Mouse (Mus musculus): ENCODE measurements around the gene Kcnab1. TPM values are rescaled to one million over a fixed set of nuclear protein-coding genes. Genes with fewer than 3 reads are reported as not detected.

Gene Kcnab1
- polyA plus RNA-seq, 1 experiment from 2014 or later: 10.3 TPM

GRCm38 (mm10) chr3:65129625-65130024 lies 20.4 kb downstream of the Kcnab1 start:
- no peaks in the 10 kb centered on the region for H3K4me1 ChIP-seq (ENCODE audit: control insufficient read depth, insufficient read depth, low read length)
- no peaks in the 10 kb centered on the region for H3K27me3 ChIP-seq (ENCODE audit: control insufficient read depth, insufficient read depth, low read length)
- no peak overlapping the region for H3K27ac ChIP-seq (ENCODE audit: low read depth, low read length)
- no peaks in the 10 kb centered on the region for H3K9me3 ChIP-seq (ENCODE audit: control insufficient read depth, low read length)
- ATAC-seq (ENCODE audit: low FRiP score) (no peak), DNase-seq (ENCODE audit: low spot score, missing footprints) (no peak)
- 89% methylated on average over 1 of the region's 1 CpGs for WGBS
- H3K4me3 ChIP-seq (ENCODE audit: low read depth, low read length): no peak overlapping the region
- H3K4me2 ChIP-seq: no peak overlapping the region
- H3K36me3 ChIP-seq (ENCODE audit: control insufficient read depth, insufficient read depth, low read length): no peaks in the 10 kb centered on the region
- no peak overlapping the region for H3K9ac ChIP-seq (ENCODE audit: low read length)

DNA sequence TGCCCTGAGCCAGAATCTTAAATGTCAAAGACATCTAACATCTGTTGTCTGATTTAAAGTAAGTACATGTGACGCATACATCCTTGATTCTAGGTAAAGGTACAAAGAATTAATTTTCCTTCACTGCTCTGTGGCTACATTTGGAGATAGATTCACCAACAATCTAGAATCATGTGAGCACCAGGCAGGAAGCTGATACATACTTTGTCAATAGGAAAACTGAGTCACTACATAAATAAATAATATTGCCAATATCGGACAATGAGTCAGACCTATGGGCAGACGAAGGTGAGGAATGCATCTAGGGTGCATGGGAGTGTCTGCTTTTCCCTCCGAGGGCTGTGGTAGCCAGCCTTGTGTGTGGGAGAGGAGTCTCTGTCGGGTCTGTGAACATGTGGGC lies 25.7 kb downstream of the Kcnab1 start:
- no peak overlapping the region for H3K9ac ChIP-seq (ENCODE audit: low read length)
- H3K27ac ChIP-seq (ENCODE audit: low read depth, low read length): no peak overlapping the region
- no peak overlapping the region for H3K4me2 ChIP-seq
- H3K27me3 ChIP-seq (ENCODE audit: control insufficient read depth, insufficient read depth, low read length): no peaks in the 10 kb centered on the region
- ATAC-seq (ENCODE audit: low FRiP score): no peak
- no peaks in the 10 kb centered on the region for H3K9me3 ChIP-seq (ENCODE audit: control insufficient read depth, low read length)
- H3K4me1 ChIP-seq (ENCODE audit: control insufficient read depth, insufficient read depth, low read length): no peaks in the 10 kb centered on the region
- WGBS: 75% methylated on average over 5 of the region's 5 CpGs
- H3K4me3 ChIP-seq (ENCODE audit: low read depth, low read length): no peak overlapping the region
- H3K36me3 ChIP-seq (ENCODE audit: control insufficient read depth, insufficient read depth, low read length): no peaks in the 10 kb centered on the region
- no peak for DNase-seq (ENCODE audit: low spot score, missing footprints)

DNA sequence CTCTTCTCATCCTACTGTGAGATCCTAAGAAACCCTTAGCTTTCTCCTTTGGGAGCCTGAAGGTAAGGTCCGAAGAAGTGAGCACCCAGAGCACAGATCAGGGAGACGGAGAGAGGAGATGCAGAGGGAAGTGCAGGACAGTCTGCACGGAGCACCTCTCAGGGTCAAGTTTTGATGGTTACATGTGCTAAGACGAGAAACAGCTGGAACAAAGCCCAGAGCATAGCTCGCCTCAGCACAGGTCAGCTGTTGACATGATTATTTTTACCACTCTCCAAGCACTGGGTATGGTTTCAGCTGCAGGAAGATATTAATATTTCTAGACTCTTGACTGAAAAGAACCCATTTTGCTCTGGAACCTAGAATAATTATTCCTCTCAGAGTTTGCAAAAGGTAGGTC lies 27.7 kb downstream of the Kcnab1 start:
- ATAC-seq (ENCODE audit: low FRiP score) (no peak), DNase-seq (ENCODE audit: low spot score, missing footprints) (no peak)
- 89% methylated on average over 5 of the region's 5 CpGs for WGBS
- Histone ChIP-seq H3K27ac (ENCODE audit: low read depth, low read length) (no peak overlapping the region), H3K9ac (ENCODE audit: low read length) (no peak overlapping the region), H3K4me3 (ENCODE audit: low read depth, low read length) (no peak overlapping the region), H3K27me3 (ENCODE audit: control insufficient read depth, insufficient read depth, low read length) (no peaks in the 10 kb centered on the region), H3K36me3 (ENCODE audit: control insufficient read depth, insufficient read depth, low read length) (no peaks in the 10 kb centered on the region), H3K9me3 (ENCODE audit: control insufficient read depth, low read length) (no peaks in the 10 kb centered on the region), H3K4me2 (no peak overlapping the region), H3K4me1 (ENCODE audit: control insufficient read depth, insufficient read depth, low read length) (no peaks in the 10 kb centered on the region)

- WGBS: 87% methylated on average over 3 of the region's 3 CpGs
- no peak overlapping the region for H3K9ac ChIP-seq (ENCODE audit: low read length)
- H3K4me2 ChIP-seq: no peak overlapping the region
- no peaks in the 10 kb centered on the region for H3K9me3 ChIP-seq (ENCODE audit: control insufficient read depth, low read length)
- H3K27me3 ChIP-seq (ENCODE audit: control insufficient read depth, insufficient read depth, low read length): no peaks in the 10 kb centered on the region
- H3K4me1 ChIP-seq (ENCODE audit: control insufficient read depth, insufficient read depth, low read length): no peaks in the 10 kb centered on the region
- no peak for DNase-seq (ENCODE audit: low spot score, missing footprints)
- H3K27ac ChIP-seq (ENCODE audit: low read depth, low read length): no peak overlapping the region
- no peak for ATAC-seq (ENCODE audit: low FRiP score)
- no peaks in the 10 kb centered on the region for H3K36me3 ChIP-seq (ENCODE audit: control insufficient read depth, insufficient read depth, low read length)
- H3K4me3 ChIP-seq (ENCODE audit: low read depth, low read length): no peak overlapping the region
These were observed 29.6 kb downstream of the Kcnab1 start for GRCm38 (mm10) chr3:65138739-65139138.

GRCm38 (mm10) chr3:65145152-65145551 lies 36.0 kb downstream of the Kcnab1 start:
- no peak for DNase-seq (ENCODE audit: low spot score, missing footprints)
- Histone ChIP-seq H3K27ac (ENCODE audit: low read depth, low read length) (no peak overlapping the region), H3K4me3 (ENCODE audit: low read depth, low read length) (no peak overlapping the region), H3K36me3 (ENCODE audit: control insufficient read depth, insufficient read depth, low read length) (no peaks in the 10 kb centered on the region), H3K9me3 (ENCODE audit: control insufficient read depth, low read length) (no peaks in the 10 kb centered on the region), H3K4me2 (no peak overlapping the region), H3K4me1 (ENCODE audit: control insufficient read depth, insufficient read depth, low read length) (peaks cover 3% of the 10 kb centered on the region; the same call in 1 of the 2 replicates), H3K27me3 (ENCODE audit: control insufficient read depth, insufficient read depth, low read length) (no peaks in the 10 kb centered on the region), H3K9ac (ENCODE audit: low read length) (no peak overlapping the region)
- peak; percentile 84 for ATAC-seq (ENCODE audit: low FRiP score)
- 15% methylated on average over 5 of the region's 5 CpGs for WGBS

DNA sequence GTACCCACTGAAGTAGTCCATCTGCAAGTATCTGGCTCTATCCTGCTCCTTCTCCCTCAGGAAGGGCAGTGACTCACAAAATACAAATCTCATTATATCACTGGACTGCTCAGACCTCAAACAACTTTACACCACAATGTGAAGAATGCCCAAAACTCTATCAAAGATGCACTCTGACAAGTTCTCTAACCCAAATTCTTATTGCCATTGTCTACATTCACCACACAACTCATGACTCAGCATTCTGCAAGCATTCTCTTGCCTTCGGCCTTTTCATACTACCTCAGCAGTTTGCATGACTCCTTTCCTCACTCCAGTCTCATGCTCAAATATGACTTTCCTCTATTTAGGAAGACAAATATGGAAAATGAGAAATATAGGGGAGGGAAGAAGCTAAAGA lies 42.6 kb downstream of the Kcnab1 start:
- WGBS: 85% methylated on average over 1 of the region's 1 CpGs
- no peak overlapping the region for H3K4me2 ChIP-seq

GRCm38 (mm10) chr3:65172964-65173363 lies 63.8 kb downstream of the Kcnab1 start:
- H3K9ac ChIP-seq (ENCODE audit: low read length): no peak overlapping the region
- DNase-seq (ENCODE audit: low spot score, missing footprints): no peak
- ATAC-seq (ENCODE audit: low FRiP score): no peak
- 82% methylated on average over 5 of the region's 5 CpGs for WGBS
- no peaks in the 10 kb centered on the region for H3K27me3 ChIP-seq (ENCODE audit: control insufficient read depth, insufficient read depth, low read length)
- H3K9me3 ChIP-seq (ENCODE audit: control insufficient read depth, low read length): no peaks in the 10 kb centered on the region
- no peak overlapping the region for H3K4me3 ChIP-seq (ENCODE audit: low read depth, low read length)
- H3K4me2 ChIP-seq: no peak overlapping the region
- H3K27ac ChIP-seq (ENCODE audit: low read depth, low read length): no peak overlapping the region
- no peaks in the 10 kb centered on the region for H3K4me1 ChIP-seq (ENCODE audit: control insufficient read depth, insufficient read depth, low read length)
- H3K36me3 ChIP-seq (ENCODE audit: control insufficient read depth, insufficient read depth, low read length): no peaks in the 10 kb centered on the region

More for the DNA sequence above, 42.6 kb downstream of the Kcnab1 start:
- no peak overlapping the region for H3K4me3 ChIP-seq (ENCODE audit: low read depth, low read length)
- no peaks in the 10 kb centered on the region for H3K9me3 ChIP-seq (ENCODE audit: control insufficient read depth, low read length)
- H3K27me3 ChIP-seq (ENCODE audit: control insufficient read depth, insufficient read depth, low read length): no peaks in the 10 kb centered on the region
- DNase-seq (ENCODE audit: low spot score, missing footprints) (no peak), ATAC-seq (ENCODE audit: low FRiP score) (no peak)
- H3K9ac ChIP-seq (ENCODE audit: low read length): no peak overlapping the region
- H3K36me3 ChIP-seq (ENCODE audit: control insufficient read depth, insufficient read depth, low read length): no peaks in the 10 kb centered on the region
- H3K4me1 ChIP-seq (ENCODE audit: control insufficient read depth, insufficient read depth, low read length): no peaks in the 10 kb centered on the region
- no peak overlapping the region for H3K27ac ChIP-seq (ENCODE audit: low read depth, low read length)

GRCm38 (mm10) chr3:65174564-65174963 lies 65.4 kb downstream of the Kcnab1 start:
- 79% methylated on average over 12 of the region's 12 CpGs for WGBS
- Histone ChIP-seq H3K36me3 (ENCODE audit: control insufficient read depth, insufficient read depth, low read length) (no peaks in the 10 kb centered on the region), H3K9ac (ENCODE audit: low read length) (no peak overlapping the region), H3K27me3 (ENCODE audit: control insufficient read depth, insufficient read depth, low read length) (no peaks in the 10 kb centered on the region), H3K27ac (ENCODE audit: low read depth, low read length) (no peak overlapping the region), H3K4me2 (no peak overlapping the region), H3K9me3 (ENCODE audit: control insufficient read depth, low read length) (no peaks in the 10 kb centered on the region), H3K4me1 (ENCODE audit: control insufficient read depth, insufficient read depth, low read length) (no peaks in the 10 kb centered on the region), H3K4me3 (ENCODE audit: low read depth, low read length) (no peak overlapping the region)
- ATAC-seq (ENCODE audit: low FRiP score) (no peak), DNase-seq (ENCODE audit: low spot score, missing footprints) (no peak)

GRCm38 (mm10) chr3:65175819-65176218 lies 66.6 kb downstream of the Kcnab1 start:
- no peak overlapping the region for H3K4me3 ChIP-seq (ENCODE audit: low read depth, low read length)
- H3K4me2 ChIP-seq: no peak overlapping the region
- H3K4me1 ChIP-seq (ENCODE audit: control insufficient read depth, insufficient read depth, low read length): no peaks in the 10 kb centered on the region
- ATAC-seq (ENCODE audit: low FRiP score) (no peak), DNase-seq (ENCODE audit: low spot score, missing footprints) (no peak)
- WGBS: 84% methylated on average over 4 of the region's 4 CpGs
- H3K9ac ChIP-seq (ENCODE audit: low read length): no peak overlapping the region
- H3K27ac ChIP-seq (ENCODE audit: low read depth, low read length): no peak overlapping the region
- no peaks in the 10 kb centered on the region for H3K36me3 ChIP-seq (ENCODE audit: control insufficient read depth, insufficient read depth, low read length)
- H3K27me3 ChIP-seq (ENCODE audit: control insufficient read depth, insufficient read depth, low read length): no peaks in the 10 kb centered on the region
- H3K9me3 ChIP-seq (ENCODE audit: control insufficient read depth, low read length): no peaks in the 10 kb centered on the region

DNA sequence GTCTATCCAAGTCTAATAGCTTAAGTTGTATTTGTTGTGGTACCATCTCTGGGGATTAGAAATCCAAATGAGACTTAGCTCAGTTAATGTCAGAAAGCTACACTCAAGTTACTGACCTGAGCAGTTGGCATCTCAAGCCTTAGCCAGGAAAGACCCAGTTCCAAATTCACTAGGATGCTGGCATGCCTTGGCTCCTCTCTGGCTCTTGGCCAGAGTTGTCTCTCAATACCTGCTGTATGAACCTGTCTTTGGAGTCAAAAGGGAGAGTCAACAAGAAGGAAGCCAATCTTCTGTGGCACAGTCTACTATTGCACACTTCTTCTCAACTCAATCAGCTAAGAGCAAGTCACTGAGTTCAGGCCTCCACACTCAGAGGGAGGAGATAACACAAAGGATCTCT lies 67.7 kb downstream of the Kcnab1 start:
- ATAC-seq (ENCODE audit: low FRiP score) (no peak), DNase-seq (ENCODE audit: low spot score, missing footprints) (no peak)
- H3K27ac ChIP-seq (ENCODE audit: low read depth, low read length): no peak overlapping the region
- H3K4me3 ChIP-seq (ENCODE audit: low read depth, low read length): no peak overlapping the region
- H3K4me2 ChIP-seq: no peak overlapping the region
- H3K27me3 ChIP-seq (ENCODE audit: control insufficient read depth, insufficient read depth, low read length): no peaks in the 10 kb centered on the region
- no peaks in the 10 kb centered on the region for H3K9me3 ChIP-seq (ENCODE audit: control insufficient read depth, low read length)
- H3K36me3 ChIP-seq (ENCODE audit: control insufficient read depth, insufficient read depth, low read length): no peaks in the 10 kb centered on the region
- no peak overlapping the region for H3K9ac ChIP-seq (ENCODE audit: low read length)
- H3K4me1 ChIP-seq (ENCODE audit: control insufficient read depth, insufficient read depth, low read length): no peaks in the 10 kb centered on the region

Data from midbrain, embryonic 11.5 days (tissue).